Mouse (Mus musculus) embryonic facial prominence, embryonic 14.5 days (tissue): Measurements from ENCODE around the gene Tbx1. TPM values are rescaled to one million over a fixed set of nuclear protein-coding genes. Genes with fewer than 3 reads are reported as not detected.

Experiments
- ATAC-seq: fragments of 200-750 bp; cut with Nextera tagmentation; 2 replicates; pipeline ENCODE4 v1.8.0; 2017; ENCODE audit warnings: low read depth, moderate number of reproducible peaks, moderate TSS enrichment
- DNase-seq: peaks from one replicate; pipeline ENCODE4 v3.0.0-alpha.2; 2015; ENCODE audit warnings: low spot score
- H3K27ac ChIP-seq: fragments of 300-500 bp; sonication (generic); replicated peaks from 2 replicates; pipeline ENCODE4 v1.5.1; 2014; ENCODE audit warnings: low read depth, mild to moderate bottlenecking, low read length, moderate library complexity
- H3K27me3 ChIP-seq: fragments of 300-500 bp; sonication (generic); replicated peaks from 2 replicates; pipeline ENCODE4 v1.6.1; 2014; ENCODE audit warnings: low read length; ENCODE audit not compliant: control insufficient read depth, insufficient read depth
- H3K36me3 ChIP-seq: fragments of 300-500 bp; sonication (generic); 2 replicates; pipeline ENCODE4 v1.6.1; 2014; ENCODE audit warnings: low read length, mixed read lengths; ENCODE audit not compliant: control insufficient read depth, insufficient read depth
- H3K4me1 ChIP-seq: fragments of 300-500 bp; sonication (generic); 2 replicates; pipeline ENCODE4 v1.6.1; 2014; ENCODE audit warnings: antibody characterized with exemption, low read length; ENCODE audit not compliant: control insufficient read depth, insufficient read depth
- H3K4me2 ChIP-seq: fragments of 300-500 bp; sonication (generic); 2 replicates; pipeline ENCODE4 v1.6.1; 2014; ENCODE audit warnings: low read depth, mild to moderate bottlenecking, low read length, moderate library complexity, mixed read lengths
- H3K4me3 ChIP-seq: fragments of 300-500 bp; sonication (generic); 2 replicates; pipeline ENCODE4 v1.5.1; 2014; ENCODE audit warnings: low read depth, mild to moderate bottlenecking, low read length
- H3K9ac ChIP-seq: fragments of 300-500 bp; sonication (generic); 2 replicates; pipeline ENCODE4 v1.6.1; 2014; ENCODE audit warnings: low read depth, mild to moderate bottlenecking, low read length, moderate library complexity, mixed read lengths
- H3K9me3 ChIP-seq: fragments of 300-500 bp; sonication (generic); 2 replicates; pipeline ENCODE4 v1.6.1; 2016; ENCODE audit warnings: low read length; ENCODE audit not compliant: control insufficient read depth
- WGBS: fragments of 180-500 bp; shearing (Covaris S2); extraction: QIAGEN DNeasy Blood & Tissue Kit; methylation state at CpG from one replicate; pipeline ENCODE4 v1.1.7; 2014; 5-methylcytosine and 5-hydroxymethylcytosine counted together
- polyA plus RNA-seq: library from polyadenylated mRNA; unstranded; fragments of >200 nt; fragmentation: Nextera tagmentation; extraction: Ambion mirVana; gene quantifications from 2 replicates; pipeline ENCODE4 v1.2.1, GENCODE M21; 2014

The Tbx1 gene
- polyA plus RNA-seq, 1 experiment from 2014 or later, result 12.4 TPM

DNA sequence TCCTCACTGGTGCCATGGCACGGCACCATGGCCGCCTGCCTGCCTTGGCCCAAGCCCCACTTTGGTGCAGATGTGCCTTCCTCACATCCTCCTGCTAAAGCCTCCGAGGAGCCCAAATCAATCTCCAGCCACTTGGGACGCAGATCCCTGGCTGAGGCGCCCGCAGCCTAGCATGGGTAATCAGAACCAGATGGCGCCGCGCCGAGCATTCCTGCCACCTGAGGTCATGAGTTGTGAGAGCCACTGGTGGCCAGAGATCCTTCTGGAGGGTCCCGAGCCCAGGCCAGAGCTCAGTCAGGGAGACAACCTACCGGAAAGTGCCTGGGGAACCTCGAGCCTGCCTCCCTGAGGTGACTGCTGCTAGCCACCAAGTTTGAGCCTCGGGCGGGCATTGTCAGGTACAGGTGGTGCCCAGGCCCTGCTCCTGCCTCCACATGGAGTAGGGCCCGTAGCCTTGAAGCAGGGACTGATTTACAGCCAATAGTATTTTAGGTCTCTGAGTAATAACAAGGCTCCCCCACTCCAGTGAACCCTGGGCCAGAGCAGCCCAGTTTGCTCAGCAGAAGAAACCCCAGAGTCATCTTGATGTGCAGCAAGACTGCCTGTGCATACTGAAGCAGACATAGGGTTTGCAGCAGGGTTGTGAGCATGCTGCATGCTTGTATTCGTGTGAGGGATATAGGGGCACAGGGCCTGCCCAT lies 35.1 kb downstream of the Tbx1 start:
- peak; percentile 41; the same call in 1 of the 2 replicates for ATAC-seq
- Histone ChIP-seq H3K9me3 (no peaks in the 10 kb centered on the region), H3K36me3 (no peaks in the 10 kb centered on the region), H3K9ac (0 out of 2 replicates have a peak overlapping the region, but pooled peaks have one; percentile 26), H3K4me2 (no peak overlapping the region), H3K27me3 (no peaks in the 10 kb centered on the region), H3K4me3 (no peak overlapping the region), H3K27ac (0 out of 2 replicates have a peak overlapping the region, but pooled peaks have one; percentile 10), H3K4me1 (peaks cover 12% of the 10 kb centered on the region)
- DNase-seq, result peak; percentile 70
- 30% methylated on average over 15 of the region's 17 CpGs for WGBS

DNA sequence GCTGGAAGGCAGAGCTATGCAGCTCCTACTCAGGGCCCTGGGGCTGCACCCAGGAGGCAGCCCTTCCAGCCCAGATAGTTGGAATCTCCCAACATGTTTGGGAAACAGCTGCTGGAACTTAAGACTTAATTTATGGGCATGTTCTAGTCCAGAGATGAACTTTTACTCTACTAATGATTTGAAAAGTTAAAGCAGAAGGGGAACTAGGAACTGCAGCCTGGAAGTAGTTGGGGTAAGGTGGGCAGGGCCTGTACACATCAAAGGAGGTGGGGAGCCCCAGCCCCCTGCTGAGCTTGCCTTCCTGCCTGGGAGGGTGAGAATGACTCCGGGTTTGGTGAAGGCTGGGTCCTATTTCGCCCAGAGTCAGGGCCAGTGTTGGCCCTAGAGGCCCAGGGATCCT lies 35.8 kb downstream of the Tbx1 start:
- Histone ChIP-seq H3K4me1 (peaks cover 12% of the 10 kb centered on the region), H3K27me3 (no peaks in the 10 kb centered on the region), H3K9ac (no peak overlapping the region), H3K4me3 (no peak overlapping the region), H3K9me3 (no peaks in the 10 kb centered on the region), H3K4me2 (no peak overlapping the region), H3K36me3 (no peaks in the 10 kb centered on the region), H3K27ac (no peak overlapping the region)
- WGBS, result 46% methylated on average over 2 of the region's 2 CpGs
- no peak for ATAC-seq
- no peak for DNase-seq

DNA sequence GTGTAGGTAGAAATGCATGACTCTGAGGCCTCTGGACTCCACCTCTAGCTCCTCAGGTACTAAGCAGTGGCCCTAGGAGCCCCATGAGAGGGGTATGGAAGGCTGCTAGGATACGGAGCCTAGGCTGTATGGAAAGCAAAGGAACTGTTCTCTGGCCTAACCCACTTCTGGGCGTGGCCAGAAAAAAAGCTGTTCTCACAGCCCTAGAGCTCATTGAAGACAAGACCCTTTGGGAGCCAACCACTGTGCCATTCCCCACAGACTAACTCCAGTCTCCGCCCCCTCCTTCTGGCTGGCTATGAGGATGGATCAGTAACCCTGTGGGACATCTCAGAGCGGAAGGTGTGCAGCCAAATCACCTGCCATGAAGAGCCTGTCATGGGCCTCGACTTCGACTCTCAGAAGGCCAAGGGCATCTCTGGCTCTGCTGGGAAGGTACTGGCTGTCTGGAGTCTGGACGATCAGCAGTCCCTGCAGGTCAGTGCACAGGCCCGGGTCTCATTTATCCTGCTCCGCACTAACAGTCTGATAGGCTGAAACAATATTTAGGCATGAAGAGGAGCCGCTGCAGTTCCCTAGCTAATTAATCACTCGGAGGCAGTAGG lies 38.3 kb downstream of the Tbx1 start:
- peaks cover 12% of the 10 kb centered on the region for H3K4me1 ChIP-seq
- H3K4me2 ChIP-seq, result no peak overlapping the region
- H3K27me3 ChIP-seq, result no peaks in the 10 kb centered on the region
- no peaks in the 10 kb centered on the region for H3K9me3 ChIP-seq
- ATAC-seq (peak; percentile 44), DNase-seq (no peak)
- 61% methylated on average over 11 of the region's 11 CpGs for WGBS
- no peak overlapping the region for H3K9ac ChIP-seq
- H3K4me3 ChIP-seq, result no peak overlapping the region
- no peaks in the 10 kb centered on the region for H3K36me3 ChIP-seq
- no peak overlapping the region for H3K27ac ChIP-seq

DNA sequence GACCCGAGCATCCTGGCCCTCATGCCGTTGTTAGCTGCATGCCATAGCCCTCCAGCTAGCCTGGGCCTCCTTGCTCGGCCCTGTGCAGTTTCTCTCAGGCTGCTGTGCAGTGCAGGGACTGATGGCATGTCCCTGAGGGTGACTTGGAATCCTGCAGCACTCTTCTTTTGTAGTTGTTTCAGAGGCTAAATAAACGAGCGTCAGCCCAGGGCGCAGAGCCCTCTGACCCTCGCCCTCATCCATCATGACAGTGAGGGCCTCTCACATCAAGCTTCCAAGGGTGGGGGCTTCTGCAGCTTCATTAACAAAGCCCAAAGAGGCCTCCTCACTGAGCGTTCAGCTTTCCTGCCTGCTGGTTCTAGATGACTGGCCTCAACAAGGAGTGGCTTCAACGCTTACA lies 38.9 kb downstream of the Tbx1 start:
- Histone ChIP-seq H3K4me1 (peaks cover 12% of the 10 kb centered on the region), H3K27ac (no peak overlapping the region), H3K36me3 (0 out of 2 replicates have a peak, but pooled peaks cover 3% of the 10 kb centered on the region), H3K9me3 (no peaks in the 10 kb centered on the region), H3K4me2 (no peak overlapping the region), H3K4me3 (no peak overlapping the region), H3K27me3 (no peaks in the 10 kb centered on the region), H3K9ac (no peak overlapping the region)
- 47% methylated on average over 9 of the region's 9 CpGs for WGBS
- no peak for DNase-seq
- no peak for ATAC-seq

DNA sequence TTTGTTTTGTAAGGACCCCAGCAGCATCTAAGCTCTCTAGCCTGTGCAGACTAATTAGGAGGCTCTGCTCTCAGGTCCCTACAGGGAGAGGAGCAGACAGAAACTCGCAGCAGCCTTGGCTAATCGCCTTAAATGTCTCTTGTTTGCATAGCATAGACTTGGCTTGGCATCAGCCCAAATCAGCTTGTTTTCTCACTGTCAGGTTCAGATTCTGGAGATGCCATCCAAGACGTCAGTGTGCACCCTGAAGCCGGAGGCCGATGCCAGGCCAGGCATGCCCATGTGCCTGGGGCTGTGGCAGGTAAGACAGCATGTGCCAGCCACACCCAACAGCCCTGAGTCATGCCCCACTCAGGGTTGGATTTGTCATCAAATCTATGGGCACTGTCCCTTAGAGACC lies 42.6 kb downstream of the Tbx1 start:
- no peaks in the 10 kb centered on the region for H3K9me3 ChIP-seq
- 53% methylated on average over 3 of the region's 5 CpGs for WGBS
- ATAC-seq (peak; percentile 45; the same call in 1 of the 2 replicates), DNase-seq (peak; percentile 85)
- H3K4me3 ChIP-seq, result no peak overlapping the region
- no peak overlapping the region for H3K4me2 ChIP-seq
- H3K4me1 ChIP-seq, result no peaks in the 10 kb centered on the region
- no peak overlapping the region for H3K9ac ChIP-seq
- no peak overlapping the region for H3K27ac ChIP-seq
- H3K27me3 ChIP-seq, result no peaks in the 10 kb centered on the region
- 0 out of 2 replicates have a peak, but pooled peaks cover 4% of the 10 kb centered on the region for H3K36me3 ChIP-seq

DNA sequence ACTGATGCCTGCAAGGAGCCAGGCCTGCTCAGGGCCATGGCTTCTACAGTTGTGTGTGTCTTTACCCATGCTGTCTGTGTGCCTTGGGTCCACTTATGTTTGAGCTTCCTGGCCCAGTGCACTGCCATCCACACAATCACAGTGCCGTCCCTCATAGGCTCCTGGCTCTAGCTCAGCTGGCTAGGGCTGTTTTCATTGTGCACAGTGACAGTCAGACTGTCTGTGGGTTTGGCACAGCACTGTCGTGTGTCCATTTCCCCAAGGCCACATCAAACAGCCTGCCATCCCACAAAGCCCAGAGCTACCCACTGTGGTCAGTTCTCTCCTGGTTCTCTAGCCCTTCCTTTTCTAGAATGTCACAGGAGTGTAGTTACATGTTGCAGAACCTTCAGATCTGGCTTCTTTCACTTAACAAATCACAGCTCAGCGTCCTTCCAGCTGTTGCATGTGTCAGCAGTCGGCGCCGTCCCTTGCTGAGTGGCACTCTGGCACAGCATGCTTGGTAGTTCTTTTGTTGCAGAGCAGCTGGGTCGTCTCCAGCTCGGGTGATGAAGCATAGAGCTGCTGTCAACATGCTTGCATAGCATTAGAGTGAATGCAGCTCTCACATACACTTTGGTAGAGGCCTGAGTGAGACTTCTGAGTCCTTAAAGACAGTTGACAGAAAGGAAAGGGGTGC lies 47.2 kb downstream of the Tbx1 start:
- peak; percentile 72 for DNase-seq
- Histone ChIP-seq H3K36me3 (0 out of 2 replicates have a peak, but pooled peaks cover 4% of the 10 kb centered on the region), H3K9ac (peak overlapping the region; percentile 8; the same call in 1 of the 2 replicates), H3K9me3 (no peaks in the 10 kb centered on the region), H3K4me2 (no peak overlapping the region), H3K27ac (no peak overlapping the region), H3K27me3 (no peaks in the 10 kb centered on the region), H3K4me3 (no peak overlapping the region), H3K4me1 (no peaks in the 10 kb centered on the region)
- 61% methylated on average over 8 of the region's 8 CpGs for WGBS
- ATAC-seq, result peak; percentile 44; the same call in 1 of the 2 replicates

DNA sequence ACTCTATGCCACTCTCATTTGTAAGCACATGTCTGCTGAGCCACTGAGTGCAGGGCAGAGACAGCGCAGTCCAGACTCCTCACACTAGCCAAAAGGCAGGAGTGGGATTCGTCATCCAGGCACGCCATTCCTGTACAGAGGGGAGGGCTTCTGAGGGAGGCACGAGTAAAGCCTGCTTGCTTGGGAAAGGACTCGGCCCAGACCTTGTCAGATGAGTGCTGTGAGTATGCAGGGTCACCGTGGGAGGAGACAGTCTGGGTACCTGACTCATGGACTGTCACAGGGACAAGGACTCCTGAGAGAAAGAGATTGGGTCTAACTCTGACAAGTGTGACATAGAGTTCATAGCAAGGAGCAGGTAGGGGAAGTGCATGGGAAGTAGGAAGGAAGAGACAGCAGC lies 51.2 kb downstream of the Tbx1 start:
- WGBS, result 76% methylated on average over 6 of the region's 6 CpGs

DNA sequence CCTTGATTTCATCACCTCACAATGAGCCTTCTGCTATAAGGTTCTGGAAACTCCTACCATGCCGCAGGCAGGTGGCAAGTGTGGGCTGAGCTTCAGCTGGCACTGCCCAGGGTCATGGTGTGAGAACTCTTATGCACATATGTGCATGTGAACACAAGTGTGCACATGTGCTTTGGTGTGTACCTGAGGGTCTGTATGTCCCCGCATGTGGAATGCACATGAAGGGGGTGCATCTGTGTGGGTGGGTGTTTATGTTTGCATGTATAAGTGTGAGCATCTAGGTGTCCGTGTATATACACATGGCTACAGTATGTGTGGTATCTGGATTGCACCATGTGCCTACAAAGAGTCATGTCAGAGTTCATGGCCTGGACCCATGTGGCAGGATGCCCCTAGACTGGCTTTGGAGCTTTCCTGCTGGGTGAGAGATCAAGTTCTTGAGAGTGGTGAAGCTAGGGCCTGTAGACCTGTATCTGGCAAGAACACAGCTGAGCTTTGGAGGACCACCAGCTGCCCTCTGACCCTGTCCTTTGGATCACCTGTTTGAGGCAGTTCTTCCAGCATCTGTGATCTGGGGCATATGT lies 53.0 kb downstream of the Tbx1 start:
- H3K4me2 ChIP-seq, result no peak overlapping the region
- H3K9ac ChIP-seq, result no peak overlapping the region
- H3K27me3 ChIP-seq, result no peaks in the 10 kb centered on the region
- H3K4me1 ChIP-seq, result no peaks in the 10 kb centered on the region
- H3K27ac ChIP-seq, result no peak overlapping the region
- no peaks in the 10 kb centered on the region for H3K36me3 ChIP-seq
- DNase-seq (no peak), ATAC-seq (no peak)
- WGBS, result 82% methylated on average over 3 of the region's 3 CpGs
- H3K4me3 ChIP-seq, result no peak overlapping the region
- H3K9me3 ChIP-seq, result no peaks in the 10 kb centered on the region

More for the DNA sequence above, 51.2 kb downstream of the Tbx1 start:
- H3K9me3 ChIP-seq, result no peaks in the 10 kb centered on the region
- no peak overlapping the region for H3K9ac ChIP-seq
- H3K4me2 ChIP-seq, result no peak overlapping the region
- no peaks in the 10 kb centered on the region for H3K27me3 ChIP-seq
- no peak overlapping the region for H3K4me3 ChIP-seq
- no peaks in the 10 kb centered on the region for H3K36me3 ChIP-seq
- no peaks in the 10 kb centered on the region for H3K4me1 ChIP-seq
- DNase-seq (no peak), ATAC-seq (no peak)
- no peak overlapping the region for H3K27ac ChIP-seq
